Mouse (Mus musculus): ENCODE results near the gene Mtmr3. TPM values are rescaled to one million over a fixed set of nuclear protein-coding genes. Genes with fewer than 3 reads are reported as not detected.
A peak's percentile ranks its signal among the peaks of the same experiment; 100 is the strongest.

The Mtmr3 gene
- polyA plus RNA-seq, 1 experiment, result 35.3 TPM

DNA sequence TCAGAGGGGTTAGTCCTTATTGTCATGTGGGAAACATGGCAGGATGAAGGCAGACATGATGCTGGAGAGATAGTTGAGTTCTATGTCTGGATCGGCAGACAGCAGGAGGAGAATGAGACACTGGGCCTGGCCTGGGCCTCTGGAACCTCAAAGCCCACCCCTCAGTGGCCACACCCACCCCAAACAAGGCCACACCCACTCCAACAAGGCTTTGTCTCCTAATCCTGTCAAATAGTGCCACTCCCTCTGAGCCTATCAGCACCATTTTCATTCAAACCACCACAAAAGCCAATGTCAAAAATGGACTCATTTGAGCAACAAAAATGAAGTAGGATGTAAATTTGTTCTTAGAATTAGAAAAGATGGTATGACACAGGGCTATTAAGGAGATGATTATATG lies 130.5 kb downstream of the Mtmr3 start:
- peaks cover 5% of the 10 kb centered on the region; the same call in 1 of the 2 replicates for H3K4me1 ChIP-seq (ENCODE audit: control insufficient read depth, insufficient read depth, insufficient read length)
- H3K27ac ChIP-seq (ENCODE audit: insufficient read depth, low read length), result no peak overlapping the region
- 91% methylated on average over 1 of the region's 1 CpGs for WGBS
- H3K36me3 ChIP-seq (ENCODE audit: control insufficient read depth, insufficient read depth, low read length), result no peaks in the 10 kb centered on the region
- DNase-seq (ENCODE audit: low read depth in 1 of 2, low spot score in 2 of 2), result no peak
- H3K27me3 ChIP-seq (ENCODE audit: control insufficient read depth, insufficient read depth, low read length), result no peaks in the 10 kb centered on the region
- TF ChIP-seq CTCF (IDR thresholded peaks at IDR 0.05; ENCODE audit: extremely low read depth, insufficient read depth, insufficient read length, insufficient replicate concordance) (no peak), POLR2A (IDR thresholded peaks at IDR 0.05; ENCODE audit: low read depth, low read length) (no peak)
- no peak overlapping the region for H3K4me3 ChIP-seq (ENCODE audit: extremely low read depth, insufficient read depth, insufficient read length)

DNA sequence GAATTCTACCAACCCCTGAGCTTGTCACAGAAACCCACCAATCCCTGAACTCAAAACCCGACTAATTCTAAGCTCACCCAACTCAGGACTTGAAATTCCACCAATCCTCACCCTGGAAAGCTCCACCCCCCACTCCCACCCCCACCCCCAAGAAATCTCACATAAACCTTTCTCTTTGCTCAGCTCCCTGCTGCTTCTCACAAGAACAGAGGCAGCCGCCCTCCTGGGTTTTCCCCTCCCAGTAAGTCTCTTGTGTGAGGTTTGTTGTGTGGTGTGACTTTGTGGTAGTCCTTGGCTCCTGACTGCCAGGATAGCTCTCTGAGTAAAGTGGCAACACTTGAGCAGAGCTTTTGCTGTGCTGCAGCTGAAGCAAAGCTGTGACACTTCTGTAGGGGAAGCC lies 131.8 kb downstream of the Mtmr3 start:
- H3K4me3 ChIP-seq (ENCODE audit: extremely low read depth, insufficient read depth, insufficient read length), result no peak overlapping the region
- no peak overlapping the region for H3K27ac ChIP-seq (ENCODE audit: insufficient read depth, low read length)
- DNase-seq (ENCODE audit: low read depth in 1 of 2, low spot score in 2 of 2), result no peak
- H3K4me1 ChIP-seq (ENCODE audit: control insufficient read depth, insufficient read depth, insufficient read length), result peaks cover 5% of the 10 kb centered on the region; the same call in 1 of the 2 replicates
- no peaks in the 10 kb centered on the region for H3K27me3 ChIP-seq (ENCODE audit: control insufficient read depth, insufficient read depth, low read length)
- 60% methylated on average over 2 of the region's 2 CpGs for WGBS
- TF ChIP-seq CTCF (IDR thresholded peaks at IDR 0.05; ENCODE audit: extremely low read depth, insufficient read depth, insufficient read length, insufficient replicate concordance) (no peak), POLR2A (IDR thresholded peaks at IDR 0.05; ENCODE audit: low read depth, low read length) (no peak)
- H3K36me3 ChIP-seq (ENCODE audit: control insufficient read depth, insufficient read depth, low read length), result no peaks in the 10 kb centered on the region

DNA sequence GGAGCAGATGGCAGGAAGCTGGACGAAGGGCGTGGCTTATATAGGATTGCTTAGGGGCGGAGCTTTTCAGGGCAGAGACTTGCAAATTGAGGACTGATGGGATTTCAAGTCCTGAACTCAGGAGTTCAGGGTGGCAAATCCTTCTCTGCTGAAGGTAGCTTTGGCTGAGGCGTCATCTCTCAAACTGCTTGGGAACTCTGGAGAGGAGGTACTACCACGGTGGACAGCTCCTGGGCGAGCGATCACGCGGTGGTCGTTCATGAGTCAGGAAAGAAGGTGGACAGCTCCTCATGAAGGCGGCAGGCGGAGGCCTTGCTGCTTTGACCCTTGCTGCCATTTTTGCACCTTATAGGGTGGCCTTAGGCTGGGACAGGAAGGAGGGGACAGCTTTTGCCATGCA lies 133.5 kb downstream of the Mtmr3 start:
- TF ChIP-seq POLR2A (IDR thresholded peaks at IDR 0.05; ENCODE audit: low read depth, low read length) (no peak), CTCF (IDR thresholded peaks at IDR 0.05; ENCODE audit: extremely low read depth, insufficient read depth, insufficient read length, insufficient replicate concordance) (no peak)
- no peak for DNase-seq (ENCODE audit: low read depth in 1 of 2, low spot score in 2 of 2)
- Histone ChIP-seq H3K36me3 (ENCODE audit: control insufficient read depth, insufficient read depth, low read length) (no peaks in the 10 kb centered on the region), H3K4me1 (ENCODE audit: control insufficient read depth, insufficient read depth, insufficient read length) (peaks cover 5% of the 10 kb centered on the region; the same call in 1 of the 2 replicates), H3K4me3 (ENCODE audit: extremely low read depth, insufficient read depth, insufficient read length) (no peak overlapping the region), H3K27ac (ENCODE audit: insufficient read depth, low read length) (no peak overlapping the region), H3K27me3 (ENCODE audit: control insufficient read depth, insufficient read depth, low read length) (no peaks in the 10 kb centered on the region)
- WGBS, result 39% methylated on average over 12 of the region's 12 CpGs

DNA sequence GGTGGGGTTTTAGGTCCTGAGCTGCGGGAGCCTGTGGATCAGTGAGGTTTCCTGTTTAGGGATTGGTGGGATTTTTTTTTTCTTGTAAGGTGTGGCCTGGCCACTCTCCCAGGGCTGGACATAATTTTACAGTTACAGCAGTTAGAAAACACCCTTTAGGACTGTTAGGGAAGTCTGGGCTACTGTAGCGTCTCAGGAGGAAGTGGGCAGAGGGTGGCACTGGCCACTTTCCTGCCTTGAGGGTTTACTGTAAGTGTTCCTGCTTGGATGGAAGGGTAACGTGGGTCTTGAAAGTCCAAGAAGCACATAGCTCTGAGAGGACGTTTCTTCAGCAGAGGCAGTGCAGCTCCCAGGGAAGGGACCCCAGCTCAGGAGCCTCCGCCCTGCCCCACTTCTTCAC lies 134.0 kb downstream of the Mtmr3 start:
- no peak overlapping the region for H3K4me3 ChIP-seq (ENCODE audit: extremely low read depth, insufficient read depth, insufficient read length)
- no peak for TF ChIP-seq CTCF (IDR thresholded peaks at IDR 0.05; ENCODE audit: extremely low read depth, insufficient read depth, insufficient read length, insufficient replicate concordance)
- no peak for TF ChIP-seq POLR2A (IDR thresholded peaks at IDR 0.05; ENCODE audit: low read depth, low read length)
- no peaks in the 10 kb centered on the region for H3K36me3 ChIP-seq (ENCODE audit: control insufficient read depth, insufficient read depth, low read length)
- no peak for DNase-seq (ENCODE audit: low read depth in 1 of 2, low spot score in 2 of 2)
- no peak overlapping the region for H3K27ac ChIP-seq (ENCODE audit: insufficient read depth, low read length)
- 25% methylated on average over 5 of the region's 5 CpGs for WGBS
- H3K4me1 ChIP-seq (ENCODE audit: control insufficient read depth, insufficient read depth, insufficient read length), result peaks cover 5% of the 10 kb centered on the region; the same call in 1 of the 2 replicates
- H3K27me3 ChIP-seq (ENCODE audit: control insufficient read depth, insufficient read depth, low read length), result no peaks in the 10 kb centered on the region

DNA sequence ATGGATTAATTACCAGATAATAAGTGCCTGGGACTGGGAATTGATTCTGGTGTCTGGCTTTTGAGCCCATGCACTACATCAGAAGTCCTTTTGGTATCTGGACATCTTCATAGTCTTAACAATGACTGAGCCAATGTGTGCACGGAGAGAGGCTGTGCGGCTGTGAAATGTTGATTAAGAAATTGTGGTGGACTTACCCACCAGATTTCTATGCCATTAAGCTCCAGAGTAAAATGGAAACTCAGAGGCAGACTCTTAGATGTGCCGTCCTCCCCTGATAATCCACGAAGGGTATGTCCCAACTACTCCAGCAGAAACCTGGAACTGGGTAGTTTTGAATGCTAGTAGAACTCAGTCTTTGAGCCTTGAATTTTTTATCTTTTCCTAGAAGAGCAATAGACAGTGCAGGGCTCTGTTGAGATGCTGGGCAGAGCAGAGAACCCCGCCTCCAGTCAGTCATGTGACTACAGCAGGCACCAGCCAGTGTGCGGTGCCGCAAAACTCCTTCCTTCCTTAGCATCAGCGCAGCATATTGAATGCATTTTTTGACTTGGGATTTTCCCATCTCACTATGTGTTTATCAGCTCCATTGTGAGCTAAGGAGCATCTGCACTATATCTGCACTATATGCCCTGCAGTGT lies 139.6 kb downstream of the Mtmr3 start:
- H3K4me3 ChIP-seq (ENCODE audit: extremely low read depth, insufficient read depth, insufficient read length), result no peak overlapping the region
- no peak for TF ChIP-seq CTCF (IDR thresholded peaks at IDR 0.05; ENCODE audit: extremely low read depth, insufficient read depth, insufficient read length, insufficient replicate concordance)
- no peak for TF ChIP-seq POLR2A (IDR thresholded peaks at IDR 0.05; ENCODE audit: low read depth, low read length)
- H3K27me3 ChIP-seq (ENCODE audit: control insufficient read depth, insufficient read depth, low read length), result no peaks in the 10 kb centered on the region
- DNase-seq (ENCODE audit: low read depth in 1 of 2, low spot score in 2 of 2), result no peak
- WGBS, result 74% methylated on average over 8 of the region's 8 CpGs
- H3K4me1 ChIP-seq (ENCODE audit: control insufficient read depth, insufficient read depth, insufficient read length), result no peaks in the 10 kb centered on the region
- no peak overlapping the region for H3K27ac ChIP-seq (ENCODE audit: insufficient read depth, low read length)
- no peaks in the 10 kb centered on the region for H3K36me3 ChIP-seq (ENCODE audit: control insufficient read depth, insufficient read depth, low read length)

DNA sequence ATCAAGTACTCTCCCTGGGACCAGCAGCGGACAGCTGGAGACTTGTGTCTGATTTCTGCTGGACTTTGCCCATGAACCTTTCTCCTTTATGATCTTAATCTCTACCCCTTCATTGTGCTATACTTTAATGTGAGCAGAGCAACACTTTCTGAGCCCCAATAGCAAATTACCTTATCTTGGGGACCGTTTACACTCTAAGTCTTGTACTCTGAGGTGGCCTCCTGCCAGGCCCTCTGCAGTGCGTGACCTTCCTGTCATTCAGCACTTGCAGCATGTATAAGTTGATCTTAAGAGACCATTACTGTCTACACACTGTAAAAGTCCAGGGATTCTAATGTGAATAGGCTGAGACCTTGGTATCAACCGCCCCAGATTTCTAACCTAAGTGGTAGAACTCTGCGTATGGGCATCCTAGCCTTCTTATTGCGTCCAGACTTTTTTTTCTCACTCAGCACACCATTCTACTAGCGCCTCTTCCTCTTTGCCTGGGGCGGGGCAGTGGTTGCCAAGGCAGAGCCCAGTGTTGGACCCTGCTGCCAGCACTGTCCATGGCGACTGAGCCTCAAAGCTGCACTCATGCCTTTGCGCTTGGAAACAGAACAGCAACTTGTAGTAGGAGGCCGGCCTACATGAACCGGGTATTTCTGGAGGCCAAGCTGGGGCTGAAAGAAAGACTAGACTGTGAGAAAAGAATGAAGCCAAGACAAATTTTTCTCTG lies 142.0 kb downstream of the Mtmr3 start:
- no peak for DNase-seq (ENCODE audit: low read depth in 1 of 2, low spot score in 2 of 2)
- TF ChIP-seq CTCF (IDR thresholded peaks at IDR 0.05; ENCODE audit: extremely low read depth, insufficient read depth, insufficient read length, insufficient replicate concordance) (no peak), POLR2A (IDR thresholded peaks at IDR 0.05; ENCODE audit: low read depth, low read length) (no peak)
- 81% methylated on average over 12 of the region's 12 CpGs for WGBS

DNA sequence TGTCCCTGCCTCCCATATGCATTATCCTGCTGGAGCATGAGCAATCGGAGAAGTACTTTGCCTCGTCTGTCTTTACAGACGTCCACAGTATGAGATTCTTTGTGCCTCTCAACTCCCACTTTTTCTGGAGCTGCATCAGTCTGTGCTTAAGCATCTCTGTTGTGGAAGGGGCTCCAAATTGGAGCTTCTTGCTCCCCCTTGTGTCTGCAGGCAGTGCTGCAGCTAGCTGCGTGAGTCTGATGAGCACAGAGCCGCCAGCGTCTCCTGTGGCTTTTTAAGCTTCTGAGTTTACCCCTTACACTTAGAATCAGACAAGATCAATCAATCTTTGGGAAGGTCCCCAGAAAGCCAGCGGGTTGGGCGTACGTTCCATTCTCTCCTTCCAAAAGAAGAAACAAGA lies 143.5 kb downstream of the Mtmr3 start:
- peak; percentile 11 to 52 for DNase-seq (ENCODE audit: low read depth in 1 of 2, low spot score in 2 of 2)
- TF ChIP-seq POLR2A (IDR thresholded peaks at IDR 0.05; ENCODE audit: low read depth, low read length), result no peak
- TF ChIP-seq CTCF (IDR thresholded peaks at IDR 0.05; ENCODE audit: extremely low read depth, insufficient read depth, insufficient read length, insufficient replicate concordance), result peak; percentile 56; the same call in 1 of the 2 replicates
- no peak overlapping the region for H3K27ac ChIP-seq (ENCODE audit: insufficient read depth, low read length)
- H3K4me1 ChIP-seq (ENCODE audit: control insufficient read depth, insufficient read depth, insufficient read length), result no peaks in the 10 kb centered on the region
- H3K4me3 ChIP-seq (ENCODE audit: extremely low read depth, insufficient read depth, insufficient read length), result no peak overlapping the region
- WGBS, result 31% methylated on average over 9 of the region's 9 CpGs
- no peaks in the 10 kb centered on the region for H3K27me3 ChIP-seq (ENCODE audit: control insufficient read depth, insufficient read depth, low read length)
- no peaks in the 10 kb centered on the region for H3K36me3 ChIP-seq (ENCODE audit: control insufficient read depth, insufficient read depth, low read length)

More for the DNA sequence above, 142.0 kb downstream of the Mtmr3 start:
- no peaks in the 10 kb centered on the region for H3K36me3 ChIP-seq (ENCODE audit: control insufficient read depth, insufficient read depth, low read length)
- no peaks in the 10 kb centered on the region for H3K27me3 ChIP-seq (ENCODE audit: control insufficient read depth, insufficient read depth, low read length)
- no peak overlapping the region for H3K27ac ChIP-seq (ENCODE audit: insufficient read depth, low read length)
- H3K4me1 ChIP-seq (ENCODE audit: control insufficient read depth, insufficient read depth, insufficient read length), result no peaks in the 10 kb centered on the region
- no peak overlapping the region for H3K4me3 ChIP-seq (ENCODE audit: extremely low read depth, insufficient read depth, insufficient read length)
